Mouse (Mus musculus): Measurements from ENCODE around the gene Pnpo. TPM values are rescaled to one million over a fixed set of nuclear protein-coding genes. Genes with fewer than 3 reads are reported as not detected.

Gene Pnpo
- polyA plus RNA-seq, 1 experiment from 2014 or later = 40.5 TPM

GRCm38 (mm10) chr11:96935872-96936650 lies 7.7 kb downstream of the Pnpo start:
- H3K27me3 ChIP-seq (replicated peaks) = no peaks in the 10 kb centered on the region
- WGBS = 76% methylated on average over 9 of the region's 9 CpGs

GRCm38 (mm10) chr11:96934921-96935356 lies 8.8 kb downstream of the Pnpo start:
- Histone ChIP-seq H3K4me1 (replicated peaks) (peaks cover 12% of the 10 kb centered on the region; the same call in 1 of the 2 replicates), H3K36me3 (no peaks in the 10 kb centered on the region), H3K27ac (ENCODE audit: poor library complexity, severe bottlenecking) (peak overlapping the region; percentile 15; the same call in 1 of the 2 replicates), H3K27me3 (replicated peaks) (peaks cover 7% of the 10 kb centered on the region), H3K9me3 (replicated peaks) (no peaks in the 10 kb centered on the region), H3K4me3 (peak overlapping the region; percentile 2; the same call in 1 of the 2 replicates), H3K9ac (no peak overlapping the region), H3K4me2 (peak overlapping the region; percentile 52)
- WGBS = 21% methylated on average over 12 of the region's 12 CpGs
- ATAC-seq (ENCODE audit: insufficient number of reproducible peaks, low FRiP score) = peak; percentile 94

More at GRCm38 (mm10) chr11:96935872-96936650, 7.7 kb downstream of the Pnpo start:
- Histone ChIP-seq H3K4me1 (replicated peaks) (peaks cover 12% of the 10 kb centered on the region; the same call in 1 of the 2 replicates), H3K4me3 (no peak overlapping the region), H3K9ac (no peak overlapping the region), H3K36me3 (0 out of 2 replicates have a peak, but pooled peaks cover 3% of the 10 kb centered on the region), H3K27ac (ENCODE audit: poor library complexity, severe bottlenecking) (no peak overlapping the region), H3K4me2 (no peak overlapping the region), H3K9me3 (replicated peaks) (no peaks in the 10 kb centered on the region)
- no peak for ATAC-seq (ENCODE audit: insufficient number of reproducible peaks, low FRiP score)

GRCm38 (mm10) chr11:96933562-96934276 lies 10.1 kb downstream of the Pnpo start:
- whole genome bisulfite sequencing = 85% methylated on average over 13 of the region's 13 CpGs
- no peaks in the 10 kb centered on the region for H3K9me3 ChIP-seq (replicated peaks)
- no peak overlapping the region for H3K9ac ChIP-seq
- H3K27ac ChIP-seq (ENCODE audit: poor library complexity, severe bottlenecking) = no peak overlapping the region
- no peak overlapping the region for H3K4me2 ChIP-seq
- peaks cover 19% of the 10 kb centered on the region for H3K27me3 ChIP-seq (replicated peaks)
- no peaks in the 10 kb centered on the region for H3K36me3 ChIP-seq
- ATAC-seq (ENCODE audit: insufficient number of reproducible peaks, low FRiP score) = no peak
- H3K4me1 ChIP-seq (replicated peaks) = peaks cover 16% of the 10 kb centered on the region; the same call in 1 of the 2 replicates
- no peak overlapping the region for H3K4me3 ChIP-seq

GRCm38 (mm10) chr11:96931327-96932062 lies 12.3 kb downstream of the Pnpo start:
- Histone ChIP-seq H3K4me3 (no peak overlapping the region), H3K9me3 (replicated peaks) (no peaks in the 10 kb centered on the region), H3K9ac (no peak overlapping the region), H3K27ac (ENCODE audit: poor library complexity, severe bottlenecking) (no peak overlapping the region), H3K4me1 (replicated peaks) (peaks cover 16% of the 10 kb centered on the region; the same call in 1 of the 2 replicates), H3K36me3 (no peaks in the 10 kb centered on the region), H3K4me2 (no peak overlapping the region), H3K27me3 (replicated peaks) (peaks cover 35% of the 10 kb centered on the region)
- no peak for ATAC-seq (ENCODE audit: insufficient number of reproducible peaks, low FRiP score)
- WGBS = 42% methylated on average over 8 of the region's 8 CpGs

- Histone ChIP-seq H3K9me3 (replicated peaks) (no peaks in the 10 kb centered on the region), H3K27me3 (replicated peaks) (peaks cover 35% of the 10 kb centered on the region), H3K27ac (ENCODE audit: poor library complexity, severe bottlenecking) (no peak overlapping the region), H3K4me2 (no peak overlapping the region), H3K36me3 (no peaks in the 10 kb centered on the region), H3K4me1 (replicated peaks) (peaks cover 15% of the 10 kb centered on the region; the same call in 1 of the 2 replicates), H3K9ac (no peak overlapping the region), H3K4me3 (no peak overlapping the region)
- 62% methylated on average over 9 of the region's 9 CpGs for WGBS
- ATAC-seq (ENCODE audit: insufficient number of reproducible peaks, low FRiP score) = no peak
Measured at GRCm38 (mm10) chr11:96929766-96930331, 13.9 kb downstream of the Pnpo start.

- H3K27ac ChIP-seq (ENCODE audit: poor library complexity, severe bottlenecking) = no peak overlapping the region
- ATAC-seq (ENCODE audit: insufficient number of reproducible peaks, low FRiP score) = no peak
- peaks cover 10% of the 10 kb centered on the region; the same call in 1 of the 2 replicates for H3K4me1 ChIP-seq (replicated peaks)
- no peak overlapping the region for H3K4me3 ChIP-seq
- no peaks in the 10 kb centered on the region for H3K9me3 ChIP-seq (replicated peaks)
- H3K4me2 ChIP-seq = no peak overlapping the region
- no peaks in the 10 kb centered on the region for H3K36me3 ChIP-seq
- 19% methylated on average over 13 of the region's 13 CpGs for WGBS
- no peak overlapping the region for H3K9ac ChIP-seq
- peaks cover 35% of the 10 kb centered on the region for H3K27me3 ChIP-seq (replicated peaks)
Measured at GRCm38 (mm10) chr11:96929096-96929765, 14.6 kb downstream of the Pnpo start.

GRCm38 (mm10) chr11:96928691-96929090 lies 15.1 kb downstream of the Pnpo start:
- Histone ChIP-seq H3K9me3 (replicated peaks) (no peaks in the 10 kb centered on the region), H3K9ac (no peak overlapping the region), H3K27ac (ENCODE audit: poor library complexity, severe bottlenecking) (no peak overlapping the region), H3K4me3 (no peak overlapping the region), H3K4me1 (replicated peaks) (peaks cover 10% of the 10 kb centered on the region; the same call in 1 of the 2 replicates), H3K4me2 (no peak overlapping the region), H3K36me3 (no peaks in the 10 kb centered on the region), H3K27me3 (replicated peaks) (peaks cover 35% of the 10 kb centered on the region)
- no peak for ATAC-seq (ENCODE audit: insufficient number of reproducible peaks, low FRiP score)
- WGBS = 10% methylated on average over 5 of the region's 5 CpGs

GRCm38 (mm10) chr11:96928088-96928487 lies 15.7 kb downstream of the Pnpo start, which contains the start of gene Prr15l:
Gene Prr15l, plus strand, starts transcription at chr11:96928104.
- peaks cover 10% of the 10 kb centered on the region; the same call in 1 of the 2 replicates for H3K4me1 ChIP-seq (replicated peaks)
- H3K36me3 ChIP-seq = no peaks in the 10 kb centered on the region
- H3K4me3 ChIP-seq = no peak within 1 kb of the TSS
- no peak within 1 kb of the TSS for H3K27ac ChIP-seq (ENCODE audit: poor library complexity, severe bottlenecking)
- 54% methylated on average over 2 of the region's 2 CpGs for WGBS
- no peak within 1 kb of the TSS for H3K4me2 ChIP-seq
- no peak within 1 kb of the TSS for H3K9ac ChIP-seq
- peaks cover 35% of the 10 kb centered on the region for H3K27me3 ChIP-seq (replicated peaks)
- ATAC-seq (ENCODE audit: insufficient number of reproducible peaks, low FRiP score) = no peak
- H3K9me3 ChIP-seq (replicated peaks) = no peaks in the 10 kb centered on the region

GRCm38 (mm10) chr11:96926587-96926986 lies 17.2 kb downstream of the Pnpo start:
- no peaks in the 10 kb centered on the region for H3K9me3 ChIP-seq (replicated peaks)
- H3K4me1 ChIP-seq (replicated peaks) = peaks cover 7% of the 10 kb centered on the region; the same call in 1 of the 2 replicates
- H3K4me2 ChIP-seq = no peak overlapping the region
- peak; percentile 50; the same call in 1 of the 2 replicates for ATAC-seq (ENCODE audit: insufficient number of reproducible peaks, low FRiP score)
- peaks cover 35% of the 10 kb centered on the region for H3K27me3 ChIP-seq (replicated peaks)
- H3K4me3 ChIP-seq = no peak overlapping the region
- no peak overlapping the region for H3K27ac ChIP-seq (ENCODE audit: poor library complexity, severe bottlenecking)
- WGBS = 58% methylated on average over 5 of the region's 5 CpGs
- no peak overlapping the region for H3K9ac ChIP-seq
- H3K36me3 ChIP-seq = no peaks in the 10 kb centered on the region
